ENCODE assay signal across 19 mouse cellular contexts in the genomic region with DNA sequence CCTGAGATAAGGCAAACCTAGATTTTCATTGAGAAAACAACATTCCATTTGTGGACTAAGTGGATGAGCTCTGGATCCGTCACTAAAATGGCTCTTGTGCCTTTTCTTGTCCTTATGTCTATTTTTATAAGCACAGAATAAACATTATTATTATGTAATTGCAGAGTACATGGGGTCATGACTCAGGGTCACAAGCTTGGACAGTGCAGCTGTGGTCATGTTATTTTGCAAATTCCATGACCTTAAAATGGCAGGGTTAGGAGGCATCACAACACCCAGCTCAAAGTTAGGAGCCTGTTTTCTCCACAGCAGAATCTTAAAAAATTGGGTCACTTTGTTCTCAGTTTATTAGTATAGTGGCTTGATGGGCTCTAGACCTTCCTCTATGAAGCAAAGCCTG.
DNase-seq lines count a peak whose midpoint lies in the region; ATAC-seq and TF ChIP-seq lines count a peak whose summit lies in the region.
"Had no signal": no experiment of that assay in that cellular context is flagged by ENCODE, and none has a peak within 500 bp of the region (broad histone marks: within the 10 kb centered on the region; RNA-seq: fewer than 3 reads in every experiment).

No protein-coding gene starts in this region.

- TF ChIP-seq CTCF in liver, postnatal 0 days (IDR thresholded peaks at IDR 0.05; ENCODE audit: low read depth) = no peak

- intact Hi-C loops in heart, postnatal 25 days (cut with DNase I) = no loop called here

- WGBS in liver, postnatal 0 days (ENCODE audit: insufficient replicate concordance) = 72% methylated on average over 1 of the region's 1 CpGs
- 85% methylated on average over 1 of the region's 1 CpGs for WGBS in limb, embryonic 10.5 days

- ATAC-seq in liver, postnatal 0 days = 0 out of 2 replicates have a peak, but pooled peaks have one; percentile 19
- ATAC-seq: forebrain, embryonic 14.5 days; Patski had no signal

- no peaks in the 10 kb centered on the region for H3K27me3 ChIP-seq in liver, postnatal 0 days (ENCODE audit: insufficient read depth, low read length)
- H3K27me3 ChIP-seq in limb, embryonic 10.5 days (ENCODE audit: low read depth, poor library complexity, severe bottlenecking) = no peaks in the 10 kb centered on the region
- H3K27me3 ChIP-seq: hindbrain, embryonic 15.5 days; limb, embryonic 15.5 days; midbrain, embryonic 12.5 days; neural tube, embryonic 13.5 days had no signal

- H3K4me3 ChIP-seq in liver, postnatal 0 days (ENCODE audit: low read depth, low read length) = no peak overlapping the region
- H3K4me3 ChIP-seq in limb, embryonic 10.5 days = no peak overlapping the region
- H3K4me3 ChIP-seq: embryonic facial prominence, embryonic 10.5 days; hindbrain, embryonic 15.5 days; limb, embryonic 15.5 days; midbrain, embryonic 12.5 days; neural tube, embryonic 13.5 days had no signal

- no peaks in the 10 kb centered on the region for H3K9me3 ChIP-seq in liver, postnatal 0 days (ENCODE audit: low read length)
- no peaks in the 10 kb centered on the region for H3K9me3 ChIP-seq in limb, embryonic 10.5 days (replicated peaks)
- H3K9me3 ChIP-seq: embryonic facial prominence, embryonic 10.5 days; hindbrain, embryonic 15.5 days; limb, embryonic 15.5 days; midbrain, embryonic 12.5 days; neural tube, embryonic 13.5 days had no signal

- H3K4me1 ChIP-seq in liver, postnatal 0 days (ENCODE audit: insufficient read depth) = no peaks in the 10 kb centered on the region
- H3K4me1 ChIP-seq in limb, embryonic 10.5 days = no peaks in the 10 kb centered on the region
- H3K4me1 ChIP-seq: embryonic facial prominence, embryonic 10.5 days; hindbrain, embryonic 15.5 days; limb, embryonic 15.5 days; midbrain, embryonic 12.5 days; neural tube, embryonic 13.5 days had no signal

- H3K4me2 ChIP-seq in liver, postnatal 0 days (ENCODE audit: low read depth, low read length) = no peak overlapping the region
- H3K4me2 ChIP-seq: hindbrain, embryonic 15.5 days; limb, embryonic 15.5 days; midbrain, embryonic 12.5 days; neural tube, embryonic 13.5 days had no signal

- TF ChIP-seq EP300 in liver, postnatal 0 days (IDR thresholded peaks at IDR 0.05; ENCODE audit: low read depth) = no peak

- no peaks in the 10 kb centered on the region for H3K36me3 ChIP-seq in liver, postnatal 0 days (replicated peaks; ENCODE audit: insufficient read depth, low read length)
- no peaks in the 10 kb centered on the region for H3K36me3 ChIP-seq in limb, embryonic 10.5 days
- H3K36me3 ChIP-seq: embryonic facial prominence, embryonic 10.5 days; hindbrain, embryonic 15.5 days; limb, embryonic 15.5 days; midbrain, embryonic 12.5 days; neural tube, embryonic 13.5 days had no signal

- H3K9ac ChIP-seq in liver, postnatal 0 days (replicated peaks) = no peak overlapping the region
- H3K9ac ChIP-seq: hindbrain, embryonic 15.5 days; limb, embryonic 15.5 days; midbrain, embryonic 12.5 days; neural tube, embryonic 13.5 days had no signal

- DNase-seq in heart, adult 18-20 months = peak; percentile 29 to 34
- DNase-seq in heart, postnatal 25 days (ENCODE audit: low spot score) = no peak
- no peak for DNase-seq in liver, postnatal 0 days
- no peak for DNase-seq in liver
- peak; percentile 40 to 41 for DNase-seq in kidney, postnatal 25 days
- DNase-seq in skeletal muscle tissue, adult 2 months (ENCODE audit: low read depth, low spot score) = peak; percentile 13
- no peak for DNase-seq in limb, embryonic 10.5 days (ENCODE audit: low spot score)
- DNase-seq: cerebellum, adult 18-20 months; cerebellum, postnatal 36 days had no signal

- no peak overlapping the region for H3K27ac ChIP-seq in liver, postnatal 0 days (ENCODE audit: low read depth)
- H3K27ac ChIP-seq in limb, embryonic 10.5 days = no peak overlapping the region
- H3K27ac ChIP-seq: embryonic facial prominence, embryonic 10.5 days; hindbrain, embryonic 15.5 days; kidney, postnatal 0 days; limb, embryonic 15.5 days; macrophage; midbrain, embryonic 12.5 days; neural tube, embryonic 13.5 days; stomach, postnatal 0 days had no signal

Comparison
In these comparisons a context has a peak if more than half of its experiments do, and no peak if none do; other contexts are left out.
1. DNase-seq: peak in heart, adult 18-20 months (2 of 2), kidney, postnatal 25 days (2 of 2) and skeletal muscle tissue, adult 2 months (single experiment); none in heart, postnatal 25 days (single experiment), liver, postnatal 0 days (single experiment), liver (single experiment) and limb, embryonic 10.5 days (single experiment).